Mouse (Mus musculus) spleen, adult 2 months (tissue): ENCODE results near the gene Ptms. TPM values are rescaled to one million over a fixed set of nuclear protein-coding genes. Genes with fewer than 3 reads are reported as not detected.
A peak's percentile ranks its signal among the peaks of the same experiment; 100 is the strongest.

Source experiments
- DNase-seq, 2 experiments: peaks; one replicate each; pipeline versions ENCODE4 v3.0.0 to v3.0.0-alpha.2; 2012 to 2021; ENCODE audit warnings: low spot score in 2 of 2, low read depth in 1 of 2
- H3K27ac ChIP-seq: fragments of 200-500 bp; 2 replicates; pipeline ENCODE4 v1.5.1; 2012; ENCODE audit warnings: low read length, inconsistent platforms; ENCODE audit not compliant: insufficient read depth
- H3K27me3 ChIP-seq: fragments of 200-500 bp; 2 replicates; pipeline ENCODE4 v1.6.1; 2012; ENCODE audit warnings: mild to moderate bottlenecking, moderate library complexity, low read length, inconsistent platforms; ENCODE audit not compliant: control insufficient read depth, insufficient read depth
- H3K36me3 ChIP-seq: fragments of 200-500 bp; 2 replicates; pipeline ENCODE4 v1.6.1; 2012; ENCODE audit warnings: mild to moderate bottlenecking, low read length, inconsistent platforms; ENCODE audit not compliant: control insufficient read depth, insufficient read depth
- H3K4me1 ChIP-seq: fragments of 200-500 bp; 2 replicates; pipeline ENCODE4 v1.6.1; 2011; ENCODE audit warnings: inconsistent platforms; ENCODE audit not compliant: control insufficient read depth, insufficient read depth, insufficient read length
- H3K4me3 ChIP-seq: fragments of 200-500 bp; 2 replicates; pipeline ENCODE4 v1.5.1; 2011; ENCODE audit warnings: mild to moderate bottlenecking, inconsistent platforms; ENCODE audit not compliant: insufficient read depth, insufficient read length; ENCODE audit errors: extremely low read depth
- CTCF ChIP-seq: fragments of 200-500 bp; IDR thresholded peaks from 2 replicates; pipeline ENCODE4 v1.5.1; 2011; ENCODE audit warnings: mild to moderate bottlenecking, inconsistent platforms; ENCODE audit not compliant: insufficient read depth, insufficient read length, insufficient replicate concordance; ENCODE audit errors: extremely low read depth
- POLR2A ChIP-seq: fragments of 200-500 bp; IDR thresholded peaks from 2 replicates; pipeline ENCODE4 v1.6.1; 2011; ENCODE audit warnings: low read depth, low read length, inconsistent platforms
- WGBS: fragments of 180-500 bp; shearing (Covaris S2); methylation state at CpG from one replicate; pipeline ENCODE4 v1.1.7; 2018; 5-methylcytosine and 5-hydroxymethylcytosine counted together
- polyA plus RNA-seq: library from polyadenylated mRNA; depleted of rRNA; stranded (reverse); fragments of >200 nt; gene quantifications from 2 replicates; pipeline ENCODE4 v1.2.3, GENCODE M21; 2012

Ptms gene
- polyA plus RNA-seq, 1 experiment: 450 TPM

- peak within 1 kb of the TSS; percentile 84 for H3K27ac ChIP-seq
- peak within 1 kb of the TSS; percentile 76 for H3K4me3 ChIP-seq
- H3K27me3 ChIP-seq: no peaks in the 10 kb centered on the region
- peak; percentile 86 for TF ChIP-seq CTCF
- TF ChIP-seq POLR2A: peak; percentile 69
- H3K4me1 ChIP-seq: peaks cover 6% of the 10 kb centered on the region; the same call in 1 of the 2 replicates
- peak; percentile 93 to 96 for DNase-seq
- WGBS: under 1% methylated on average over 56 of the region's 64 CpGs
- peaks cover 11% of the 10 kb centered on the region for H3K36me3 ChIP-seq
These were observed 11.0 kb upstream of the Ptms start, which contains the start of gene Mlf2 for GRCm38 (mm10) chr6:124930754-124931524. TSS of gene Mlf2 (plus strand) at chr6:124931386.

- Histone ChIP-seq H3K4me1 (peaks cover 6% of the 10 kb centered on the region; the same call in 1 of the 2 replicates), H3K36me3 (peaks cover 10% of the 10 kb centered on the region), H3K27me3 (no peaks in the 10 kb centered on the region), H3K4me3 (no peak overlapping the region; the same call in 1 of the 2 replicates), H3K27ac (peak overlapping the region; percentile 84)
- TF ChIP-seq POLR2A (no peak), CTCF (no peak)
- no peak for DNase-seq
- WGBS: 62% methylated on average over 1 of the region's 1 CpGs
These were observed 10.3 kb upstream of the Ptms start for GRCm38 (mm10) chr6:124930231-124930630.

GRCm38 (mm10) chr6:124925941-124926340, 6.0 kb upstream of the Ptms start:
- Histone ChIP-seq H3K4me1 (peaks cover 4% of the 10 kb centered on the region; the same call in 1 of the 2 replicates), H3K36me3 (no peaks in the 10 kb centered on the region), H3K4me3 (no peak overlapping the region), H3K27me3 (no peaks in the 10 kb centered on the region), H3K27ac (no peak overlapping the region)
- 59% methylated on average over 5 of the region's 5 CpGs for WGBS
- DNase-seq: no peak
- TF ChIP-seq POLR2A: no peak
- no peak for TF ChIP-seq CTCF

- WGBS: 66% methylated on average over 12 of the region's 12 CpGs
- H3K27ac ChIP-seq: no peak overlapping the region
- H3K4me1 ChIP-seq: peaks cover 4% of the 10 kb centered on the region; the same call in 1 of the 2 replicates
- DNase-seq: no peak
- no peaks in the 10 kb centered on the region for H3K36me3 ChIP-seq
- H3K27me3 ChIP-seq: no peaks in the 10 kb centered on the region
- no peak overlapping the region for H3K4me3 ChIP-seq
- TF ChIP-seq CTCF (no peak), POLR2A (no peak)
These were observed 5.4 kb upstream of the Ptms start for GRCm38 (mm10) chr6:124925173-124925793.

GRCm38 (mm10) chr6:124921539-124921938, 1.6 kb upstream of the Ptms start:
- H3K4me3 ChIP-seq: no peak overlapping the region
- peak overlapping the region; percentile 32; the same call in 1 of the 2 replicates for H3K27ac ChIP-seq
- peaks cover 9% of the 10 kb centered on the region; the same call in 1 of the 2 replicates for H3K4me1 ChIP-seq
- no peaks in the 10 kb centered on the region for H3K36me3 ChIP-seq
- peaks cover 7% of the 10 kb centered on the region for H3K27me3 ChIP-seq
- WGBS: 33% methylated on average over 4 of the region's 4 CpGs
- no peak for DNase-seq
- TF ChIP-seq CTCF: no peak
- no peak for TF ChIP-seq POLR2A

- Histone ChIP-seq H3K36me3 (no peaks in the 10 kb centered on the region), H3K4me3 (no peak overlapping the region), H3K27me3 (peaks cover 7% of the 10 kb centered on the region), H3K4me1 (peaks cover 9% of the 10 kb centered on the region; the same call in 1 of the 2 replicates), H3K27ac (peak overlapping the region; percentile 83)
- no peak for TF ChIP-seq CTCF
- TF ChIP-seq POLR2A: no peak
- 57% methylated on average over 9 of the region's 9 CpGs for WGBS
- DNase-seq: no peak
These were observed 599 bp upstream of the Ptms start for GRCm38 (mm10) chr6:124920318-124921085.
